Mouse (Mus musculus) cerebellum, adult 11 months (tissue): ENCODE results near the gene Rpl29.
A peak's percentile ranks its signal among the peaks of the same experiment; 100 is the strongest.

ENCODE experiments used
- DNase-seq: peaks from one replicate; pipeline ENCODE4 v3.0.0; 2022

The Rpl29 gene

DNA sequence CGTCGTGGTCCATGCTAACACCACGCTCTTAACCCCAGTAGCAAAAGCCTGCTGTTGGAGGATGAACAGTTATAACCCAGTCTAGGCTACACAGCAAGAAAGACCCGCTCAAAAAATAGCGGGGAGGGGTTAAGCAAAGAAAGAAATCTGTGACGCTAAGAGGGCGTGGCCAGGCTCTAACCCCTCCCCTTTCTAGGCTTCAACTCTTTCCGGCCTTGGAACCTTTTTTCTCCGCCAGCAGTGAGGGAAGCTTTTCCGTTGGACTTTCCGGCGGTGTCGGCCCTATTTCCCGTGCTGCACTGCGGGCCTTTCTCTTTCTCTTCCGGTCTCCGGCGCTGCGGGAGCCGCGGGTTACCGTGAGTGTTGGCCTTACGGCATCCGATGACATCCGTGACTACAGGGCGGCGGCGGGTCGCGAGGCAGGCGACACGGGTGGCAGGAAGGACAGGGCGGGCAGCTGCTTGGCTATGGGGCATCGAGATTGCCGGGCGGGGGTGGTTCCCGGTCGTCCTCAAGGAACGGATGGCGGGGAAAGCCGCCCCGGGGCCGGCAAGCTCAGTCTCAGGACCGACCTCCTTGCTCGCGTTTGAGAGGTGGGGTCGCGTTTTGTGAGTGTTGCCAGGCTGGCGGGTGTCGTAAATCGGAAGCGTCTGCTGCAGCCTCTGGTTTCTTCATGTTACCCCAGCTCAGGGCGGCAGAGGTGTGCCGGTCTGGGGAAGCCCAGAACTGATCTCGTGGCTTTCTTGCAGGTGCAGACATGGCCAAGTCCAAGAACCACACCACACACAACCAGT lies at the start of gene Rpl29:
TSS of gene Rpl29 (plus strand) at position 234 of the 794 bp plus-strand sequence.
- peak; percentile 94 for DNase-seq

- no peak for DNase-seq
Measured at GRCm38 (mm10) chr9:106386181-106386864, 42.9 kb upstream of the Rpl29 start.

- no peak for DNase-seq
Measured at GRCm38 (mm10) chr9:106392828-106393527, 36.3 kb upstream of the Rpl29 start.

DNA sequence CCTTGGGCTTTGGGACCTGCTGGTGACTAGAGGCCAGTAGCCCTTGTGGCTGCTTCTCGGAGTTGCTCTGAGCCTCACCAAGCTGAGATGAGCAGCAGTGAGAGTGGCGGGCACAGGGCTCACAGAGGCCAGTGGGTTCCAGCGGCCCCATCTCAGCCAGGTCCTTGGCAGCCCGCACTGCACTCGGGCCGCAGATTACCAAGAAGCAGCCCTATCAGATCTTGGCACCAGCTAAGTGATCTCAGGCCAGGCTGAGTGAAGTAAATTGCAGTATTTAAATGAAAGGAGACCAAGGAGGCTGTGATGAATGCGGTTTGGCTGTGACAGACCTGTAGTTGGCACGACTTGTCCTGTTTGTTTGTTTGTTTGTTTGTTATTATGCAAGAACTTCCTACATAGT lies 35.7 kb upstream of the Rpl29 start:
- DNase-seq: no peak

- DNase-seq: no peak
Measured at GRCm38 (mm10) chr9:106394649-106395602, 34.3 kb upstream of the Rpl29 start.

DNA sequence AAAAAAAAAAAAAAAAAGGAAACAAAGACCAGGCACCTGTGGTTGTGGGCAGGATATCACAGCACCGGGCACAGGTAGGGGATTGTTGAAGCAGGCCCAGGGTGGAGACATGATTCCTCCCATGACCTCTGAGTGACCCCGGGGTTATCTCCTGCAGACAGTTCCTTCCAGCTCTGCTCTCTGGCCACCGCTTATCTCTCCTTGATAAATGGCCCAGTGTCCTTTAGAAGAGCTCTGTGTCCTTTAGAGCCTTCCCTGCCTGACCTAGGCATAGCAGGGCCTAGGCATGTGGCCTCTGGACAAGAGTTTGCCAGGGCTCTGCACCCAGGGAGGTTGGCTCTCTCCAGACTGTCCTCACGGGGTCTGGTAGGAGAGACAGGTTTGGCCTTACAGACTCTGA lies 31.5 kb upstream of the Rpl29 start:
- no peak for DNase-seq

DNA sequence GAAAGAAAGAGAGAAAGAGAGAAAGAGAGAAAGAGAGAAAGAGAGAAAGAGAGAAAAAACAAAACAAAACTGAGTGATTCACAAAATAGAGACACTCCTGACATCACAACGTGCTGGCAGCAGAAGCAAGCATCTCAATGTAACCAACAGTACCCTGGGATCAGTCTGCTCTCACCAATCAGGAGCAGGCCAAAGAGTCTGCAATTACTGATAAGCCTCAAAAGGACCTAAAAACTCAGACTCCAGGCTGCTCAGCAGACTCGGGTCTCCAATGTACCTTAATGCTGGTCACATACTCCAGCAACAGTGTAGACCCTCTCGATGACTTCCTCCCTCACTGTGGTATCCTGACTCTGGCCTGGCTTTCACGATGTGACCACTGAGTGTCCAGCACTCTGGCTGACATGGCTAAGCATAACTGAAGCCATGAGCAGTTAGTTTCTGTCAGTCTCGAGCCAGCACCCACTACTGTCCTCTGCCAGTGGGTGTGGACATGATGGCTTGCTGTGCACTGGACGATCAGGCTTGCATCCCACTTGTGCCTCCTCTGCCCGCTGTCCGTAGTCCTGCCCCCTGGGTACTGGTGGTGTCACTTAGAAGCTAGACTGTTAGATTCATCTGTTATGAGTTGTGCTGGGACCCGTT lies 30.5 kb upstream of the Rpl29 start:
- no peak for DNase-seq

GRCm38 (mm10) chr9:106399808-106400207 lies 29.4 kb upstream of the Rpl29 start:
- DNase-seq: no peak

GRCm38 (mm10) chr9:106402149-106402548 lies 27.1 kb upstream of the Rpl29 start:
- no peak for DNase-seq

DNA sequence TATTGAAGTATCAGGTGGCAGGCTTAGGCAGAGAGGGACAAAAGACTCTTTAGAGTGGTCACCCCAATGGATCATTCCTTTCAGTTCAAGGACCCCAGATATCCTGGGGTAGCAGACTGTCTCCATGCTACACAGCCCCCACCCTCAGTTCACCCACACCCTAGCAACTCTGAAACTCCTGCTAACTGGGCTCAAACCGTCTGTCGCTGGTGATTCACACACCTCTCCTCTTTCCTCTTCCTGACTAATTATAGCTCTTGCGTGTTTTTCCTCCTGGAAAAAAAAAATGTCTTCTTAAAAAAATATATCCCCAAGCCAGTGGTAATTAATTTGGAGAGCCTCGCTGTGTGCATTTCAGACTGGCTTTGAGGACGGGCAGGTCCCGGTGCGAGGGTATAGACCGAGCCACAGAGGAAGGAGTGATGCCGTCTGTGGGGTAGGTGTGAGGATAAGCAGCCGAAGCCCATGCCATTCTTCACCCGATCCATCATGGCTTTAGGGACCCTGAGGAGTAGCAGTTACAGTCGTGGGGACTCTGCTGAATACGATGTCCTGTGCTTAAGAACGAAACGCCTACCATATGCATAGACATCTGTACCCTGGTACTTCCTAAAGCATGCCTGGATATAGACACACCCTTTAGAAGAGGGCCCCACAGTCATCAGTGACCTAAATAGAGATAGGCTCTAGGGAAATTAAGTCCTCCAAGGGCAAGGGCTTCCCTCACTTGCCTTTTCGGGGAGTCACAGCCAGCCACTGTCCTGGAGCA lies 26.5 kb upstream of the Rpl29 start:
- no peak for DNase-seq

GRCm38 (mm10) chr9:106405275-106405674 lies 24.0 kb upstream of the Rpl29 start:
- no peak for DNase-seq

GRCm38 (mm10) chr9:106406443-106407078 lies 22.7 kb upstream of the Rpl29 start:
- no peak for DNase-seq

DNA sequence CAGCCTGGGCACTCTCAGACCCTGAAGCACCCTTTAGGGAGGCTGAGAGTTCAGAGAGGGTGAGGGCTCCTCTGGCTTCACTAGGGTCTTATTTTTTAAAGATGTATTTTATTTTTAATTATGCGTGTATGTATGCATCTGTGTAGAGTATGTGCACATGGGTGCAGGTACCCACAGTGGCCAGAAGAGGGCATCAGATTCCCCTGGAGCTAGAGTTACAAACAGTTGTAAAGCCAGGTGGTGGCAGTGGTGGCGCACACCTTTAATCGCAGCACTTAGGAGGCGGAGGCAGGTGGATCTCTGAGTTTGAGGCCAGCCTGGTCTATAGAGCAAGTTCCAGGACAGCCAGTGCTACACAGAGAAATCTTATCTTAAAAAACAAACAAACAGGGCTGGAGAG lies 20.2 kb upstream of the Rpl29 start:
- no peak for DNase-seq

GRCm38 (mm10) chr9:106410086-106410650 lies 19.1 kb upstream of the Rpl29 start:
- DNase-seq: no peak

- no peak for DNase-seq
Measured at GRCm38 (mm10) chr9:106411091-106411594, 18.1 kb upstream of the Rpl29 start.

DNA sequence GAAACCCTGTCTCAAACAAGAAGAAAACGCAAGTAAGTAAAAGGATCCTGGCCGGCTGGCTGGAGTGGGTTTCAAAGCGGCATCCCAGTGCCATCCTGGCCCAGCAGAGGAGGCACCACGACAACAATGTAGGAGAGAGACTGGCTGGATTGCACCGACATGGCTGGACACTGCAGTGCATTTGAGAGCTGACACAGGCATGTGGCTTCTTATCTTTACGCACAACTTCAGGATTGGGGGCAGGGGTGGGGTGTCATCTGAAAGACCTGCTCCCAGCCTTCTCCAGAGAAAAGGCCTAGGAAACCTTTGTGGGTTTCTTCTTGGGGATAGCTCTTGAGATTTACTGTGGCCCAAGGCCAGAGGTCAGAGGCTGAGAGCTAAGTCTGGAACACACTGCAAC lies 17.5 kb upstream of the Rpl29 start:
- no peak for DNase-seq

GRCm38 (mm10) chr9:106412210-106412609 lies 17.0 kb upstream of the Rpl29 start:
- DNase-seq: no peak

GRCm38 (mm10) chr9:106413606-106414005 lies 15.6 kb upstream of the Rpl29 start:
- DNase-seq: no peak

DNA sequence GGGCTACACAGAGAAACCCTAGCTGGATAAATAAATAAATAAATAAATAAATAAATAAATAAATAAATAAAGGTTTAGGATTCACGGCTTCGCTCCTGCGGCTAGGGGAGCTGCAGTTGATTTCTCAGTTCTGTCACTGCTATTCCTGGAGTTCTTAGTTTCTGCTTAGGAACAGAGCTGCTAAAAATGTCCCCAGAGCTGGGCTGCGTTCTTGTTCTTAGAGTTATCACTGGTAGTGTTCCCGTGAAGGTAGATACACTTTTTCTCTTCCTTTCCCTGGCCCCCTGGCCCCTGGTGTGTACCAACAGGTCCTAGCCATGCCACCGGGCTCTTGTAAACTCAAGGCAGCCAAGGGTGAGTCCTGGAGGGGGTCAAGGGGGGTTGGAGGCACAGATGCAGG lies 12.4 kb upstream of the Rpl29 start:
- no peak for DNase-seq
